Mouse (Mus musculus): ENCODE data around the gene Map4k1.

The Map4k1 gene

GRCm38 (mm10) chr7:28977556-28977955, 4.3 kb upstream of the Map4k1 start:
- no peak for DNase-seq (ENCODE audit: low spot score)

GRCm38 (mm10) chr7:28982274-28983013, 594 bp downstream of the Map4k1 start:
- DNase-seq (ENCODE audit: low spot score): peak; percentile 70

GRCm38 (mm10) chr7:28983141-28983564, 1.3 kb downstream of the Map4k1 start:
- no peak for DNase-seq (ENCODE audit: low spot score)

- no peak for DNase-seq (ENCODE audit: low spot score)
Observed at GRCm38 (mm10) chr7:28983849-28984248, 2.0 kb downstream of the Map4k1 start.

GRCm38 (mm10) chr7:28984452-28984851, 2.6 kb downstream of the Map4k1 start:
- no peak for DNase-seq (ENCODE audit: low spot score)

GRCm38 (mm10) chr7:28985207-28985606, 3.4 kb downstream of the Map4k1 start:
- DNase-seq (ENCODE audit: low spot score): no peak

GRCm38 (mm10) chr7:28990766-28991273, 9.0 kb downstream of the Map4k1 start:
- DNase-seq (ENCODE audit: low spot score): no peak

GRCm38 (mm10) chr7:28991616-28992015, 9.8 kb downstream of the Map4k1 start:
- DNase-seq (ENCODE audit: low spot score): no peak

- no peak for DNase-seq (ENCODE audit: low spot score)
Observed at GRCm38 (mm10) chr7:28992997-28993396, 11.1 kb downstream of the Map4k1 start.

GRCm38 (mm10) chr7:28993402-28993801, 11.6 kb downstream of the Map4k1 start:
- no peak for DNase-seq (ENCODE audit: low spot score)

- peak; percentile 74 for DNase-seq (ENCODE audit: low spot score)
Observed at GRCm38 (mm10) chr7:29000651-29001605, 19.1 kb downstream of the Map4k1 start.

GRCm38 (mm10) chr7:29007224-29008101, 25.6 kb downstream of the Map4k1 start:
- DNase-seq (ENCODE audit: low spot score): peak; percentile 31

- DNase-seq (ENCODE audit: low spot score): no peak
Observed at GRCm38 (mm10) chr7:29008171-29008570, 26.3 kb downstream of the Map4k1 start.

- DNase-seq (ENCODE audit: low spot score): peak; percentile 39
Observed at GRCm38 (mm10) chr7:29008714-29009113, 26.9 kb downstream of the Map4k1 start.

- no peak for DNase-seq (ENCODE audit: low spot score)
Observed at GRCm38 (mm10) chr7:29014984-29015383, 33.1 kb downstream of the Map4k1 start.

GRCm38 (mm10) chr7:29016440-29016839, 34.6 kb downstream of the Map4k1 start:
- DNase-seq (ENCODE audit: low spot score): no peak

- DNase-seq (ENCODE audit: low spot score): no peak
Observed at GRCm38 (mm10) chr7:29017222-29017621, 35.4 kb downstream of the Map4k1 start.

GRCm38 (mm10) chr7:29019447-29020220, 37.8 kb downstream of the Map4k1 start:
- no peak for DNase-seq (ENCODE audit: low spot score)

GRCm38 (mm10) chr7:29022479-29022878, 40.6 kb downstream of the Map4k1 start:
- no peak for DNase-seq (ENCODE audit: low spot score)

GRCm38 (mm10) chr7:29023514-29023913, 41.7 kb downstream of the Map4k1 start:
- DNase-seq (ENCODE audit: low spot score): no peak

- DNase-seq (ENCODE audit: low spot score): no peak
Observed at GRCm38 (mm10) chr7:29025566-29025965, 43.7 kb downstream of the Map4k1 start.
